Mouse (Mus musculus): ENCODE measurements at regions not wholly inside any gene's neighbourhood (a gene's known extent, or its start where the extent isn't known, plus 50 kb on each side); places are given as distances from the start of the nearest gene placed in this dataset.
A peak's percentile ranks its signal among the peaks of the same experiment; 100 is the strongest.

DNA sequence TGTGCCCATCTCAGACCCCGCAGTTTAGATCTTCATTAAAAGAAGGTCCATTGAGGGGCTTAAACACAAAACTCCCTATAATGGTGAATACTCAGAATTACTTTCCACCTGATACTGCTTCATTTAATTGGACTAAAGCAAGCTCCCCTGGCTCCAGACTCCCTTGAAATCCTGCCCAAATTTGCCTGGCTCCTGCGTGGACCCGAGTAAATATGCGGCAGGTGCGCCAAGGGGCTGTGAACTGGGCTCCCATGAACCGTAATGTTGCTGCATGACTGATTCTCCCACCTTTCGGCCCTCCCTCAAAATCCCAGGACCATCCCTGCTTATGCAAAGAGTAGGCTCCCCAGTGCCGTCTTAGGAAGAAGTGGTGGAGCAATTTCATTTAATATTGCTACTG lies 573.7 kb downstream of the Ccdc171 start:
- no peak for DNase-seq (ENCODE audit: extremely low read depth, low read depth, low spot score)
- H3K27ac ChIP-seq (replicated peaks; ENCODE audit: insufficient read depth, low read depth, low read length), result no peak overlapping the region
- peaks cover 6% of the 10 kb centered on the region for H3K4me1 ChIP-seq (ENCODE audit: control insufficient read depth, insufficient read depth, low read length)
- no peaks in the 10 kb centered on the region for H3K36me3 ChIP-seq (ENCODE audit: control insufficient read depth, insufficient read depth, low read length)
- H3K4me3 ChIP-seq (ENCODE audit: insufficient read depth, low read depth, low read length), result no peak overlapping the region
- TF ChIP-seq POLR2A (IDR thresholded peaks at IDR 0.05; ENCODE audit: extremely low read depth, insufficient read depth, low read length) (no peak), CTCF (IDR thresholded peaks at IDR 0.05; ENCODE audit: low read depth, low read length) (no peak)
- 92% methylated on average over 8 of the region's 8 CpGs for WGBS
- H3K79me2 ChIP-seq (ENCODE audit: control insufficient read depth, insufficient read depth, low read length), result no peaks in the 10 kb centered on the region
- no peak overlapping the region for H3K9ac ChIP-seq (ENCODE audit: low read depth, low read length)
- no peaks in the 10 kb centered on the region for H3K27me3 ChIP-seq (ENCODE audit: control insufficient read depth, insufficient read depth, low read length)

DNA sequence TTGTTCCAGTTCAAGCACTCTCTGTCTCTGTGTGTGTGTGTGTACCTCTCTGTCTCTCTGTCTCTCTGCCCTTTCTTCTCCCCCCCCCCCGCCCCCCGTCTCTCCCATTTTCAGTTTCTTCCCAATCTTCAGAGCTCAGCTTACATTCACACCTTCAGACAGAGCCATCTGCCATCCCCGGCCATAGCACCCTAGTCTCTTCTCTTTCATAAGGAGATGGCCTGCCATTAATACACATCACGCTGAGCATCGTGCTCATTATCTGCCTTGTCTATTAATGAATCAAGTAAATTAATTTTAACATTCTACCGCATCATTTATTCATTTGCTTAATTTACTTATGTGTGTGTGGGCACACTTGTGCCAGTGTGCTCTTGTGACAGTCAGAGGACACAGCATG lies 573.2 kb downstream of the Bnc2 start:
- TF ChIP-seq CTCF (IDR thresholded peaks at IDR 0.05; ENCODE audit: low read depth, low read length), result no peak
- TF ChIP-seq POLR2A (IDR thresholded peaks at IDR 0.05; ENCODE audit: extremely low read depth, insufficient read depth, low read length), result no peak
- no peak overlapping the region for H3K27ac ChIP-seq (replicated peaks; ENCODE audit: insufficient read depth, low read depth, low read length)
- H3K4me3 ChIP-seq (ENCODE audit: insufficient read depth, low read depth, low read length), result no peak overlapping the region
- H3K9ac ChIP-seq (ENCODE audit: low read depth, low read length), result no peak overlapping the region
- no peak for DNase-seq (ENCODE audit: extremely low read depth, low read depth, low spot score)
- 97% methylated on average over 6 of the region's 6 CpGs for WGBS
- H3K4me1 ChIP-seq (ENCODE audit: control insufficient read depth, insufficient read depth, low read length), result peaks cover 6% of the 10 kb centered on the region
- H3K79me2 ChIP-seq (ENCODE audit: control insufficient read depth, insufficient read depth, low read length), result no peaks in the 10 kb centered on the region
- no peaks in the 10 kb centered on the region for H3K36me3 ChIP-seq (ENCODE audit: control insufficient read depth, insufficient read depth, low read length)
- no peaks in the 10 kb centered on the region for H3K27me3 ChIP-seq (ENCODE audit: control insufficient read depth, insufficient read depth, low read length)

DNA sequence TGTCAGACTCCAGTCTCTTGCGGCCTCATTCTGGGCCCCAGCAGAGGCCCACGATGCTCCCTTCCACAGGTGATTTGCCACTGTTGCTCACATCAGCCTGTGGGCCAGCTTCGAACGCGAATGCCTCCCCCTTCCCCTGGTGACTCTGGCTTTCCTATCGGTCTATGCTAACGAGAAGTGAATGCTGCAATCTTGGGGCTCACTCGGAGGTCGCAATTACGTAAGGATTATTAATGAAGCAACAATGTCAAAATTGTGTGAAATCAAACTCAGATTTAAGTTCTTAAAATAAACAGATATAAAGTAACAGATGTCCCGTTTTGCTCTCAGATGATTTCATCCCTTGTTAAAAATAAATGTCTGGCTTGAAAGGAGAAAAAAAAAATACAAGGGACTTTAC lies 572.3 kb downstream of the Bnc2 start:
- no peak overlapping the region for H3K4me3 ChIP-seq (ENCODE audit: insufficient read depth, low read depth, low read length)
- H3K4me1 ChIP-seq (ENCODE audit: control insufficient read depth, insufficient read depth, low read length), result peaks cover 6% of the 10 kb centered on the region
- H3K9ac ChIP-seq (ENCODE audit: low read depth, low read length), result no peak overlapping the region
- H3K36me3 ChIP-seq (ENCODE audit: control insufficient read depth, insufficient read depth, low read length), result no peaks in the 10 kb centered on the region
- H3K27ac ChIP-seq (replicated peaks; ENCODE audit: insufficient read depth, low read depth, low read length), result no peak overlapping the region
- no peak for DNase-seq (ENCODE audit: extremely low read depth, low read depth, low spot score)
- no peaks in the 10 kb centered on the region for H3K79me2 ChIP-seq (ENCODE audit: control insufficient read depth, insufficient read depth, low read length)
- no peaks in the 10 kb centered on the region for H3K27me3 ChIP-seq (ENCODE audit: control insufficient read depth, insufficient read depth, low read length)
- TF ChIP-seq POLR2A (IDR thresholded peaks at IDR 0.05; ENCODE audit: extremely low read depth, insufficient read depth, low read length), result no peak
- no peak for TF ChIP-seq CTCF (IDR thresholded peaks at IDR 0.05; ENCODE audit: low read depth, low read length)
- WGBS, result 32% methylated on average over 11 of the region's 11 CpGs

DNA sequence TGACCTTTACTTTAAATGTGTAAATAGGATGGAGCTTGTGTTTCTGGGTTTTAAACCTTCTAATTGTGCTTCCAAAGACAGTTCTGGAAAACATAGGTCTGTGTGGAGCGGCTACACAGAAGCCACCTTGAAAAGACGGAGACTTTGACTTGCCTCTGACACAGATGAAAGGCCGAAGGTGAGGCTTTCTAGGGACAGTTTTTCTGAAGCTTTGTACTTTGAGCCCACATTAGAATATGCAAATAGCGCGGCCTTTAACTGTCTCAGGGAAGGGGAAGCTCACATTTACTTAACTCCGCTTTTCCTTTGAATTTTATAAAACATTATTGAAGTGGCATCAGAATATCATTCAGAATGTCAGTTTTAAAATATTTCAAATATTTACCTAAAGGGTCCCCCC lies 566.5 kb downstream of the Bnc2 start:
- H3K9ac ChIP-seq (ENCODE audit: low read depth, low read length), result no peak overlapping the region
- peak; percentile 88 for DNase-seq (ENCODE audit: extremely low read depth, low read depth, low spot score)
- no peaks in the 10 kb centered on the region for H3K36me3 ChIP-seq (ENCODE audit: control insufficient read depth, insufficient read depth, low read length)
- no peak overlapping the region; the same call in 1 of the 2 replicates for H3K27ac ChIP-seq (replicated peaks; ENCODE audit: insufficient read depth, low read depth, low read length)
- peaks cover 2% of the 10 kb centered on the region; the same call in 1 of the 2 replicates for H3K4me1 ChIP-seq (ENCODE audit: control insufficient read depth, insufficient read depth, low read length)
- WGBS, result 22% methylated on average over 6 of the region's 6 CpGs
- H3K79me2 ChIP-seq (ENCODE audit: control insufficient read depth, insufficient read depth, low read length), result no peaks in the 10 kb centered on the region
- no peaks in the 10 kb centered on the region for H3K27me3 ChIP-seq (ENCODE audit: control insufficient read depth, insufficient read depth, low read length)
- TF ChIP-seq POLR2A (IDR thresholded peaks at IDR 0.05; ENCODE audit: extremely low read depth, insufficient read depth, low read length) (no peak), CTCF (IDR thresholded peaks at IDR 0.05; ENCODE audit: low read depth, low read length) (no peak)
- no peak overlapping the region for H3K4me3 ChIP-seq (ENCODE audit: insufficient read depth, low read depth, low read length)

DNA sequence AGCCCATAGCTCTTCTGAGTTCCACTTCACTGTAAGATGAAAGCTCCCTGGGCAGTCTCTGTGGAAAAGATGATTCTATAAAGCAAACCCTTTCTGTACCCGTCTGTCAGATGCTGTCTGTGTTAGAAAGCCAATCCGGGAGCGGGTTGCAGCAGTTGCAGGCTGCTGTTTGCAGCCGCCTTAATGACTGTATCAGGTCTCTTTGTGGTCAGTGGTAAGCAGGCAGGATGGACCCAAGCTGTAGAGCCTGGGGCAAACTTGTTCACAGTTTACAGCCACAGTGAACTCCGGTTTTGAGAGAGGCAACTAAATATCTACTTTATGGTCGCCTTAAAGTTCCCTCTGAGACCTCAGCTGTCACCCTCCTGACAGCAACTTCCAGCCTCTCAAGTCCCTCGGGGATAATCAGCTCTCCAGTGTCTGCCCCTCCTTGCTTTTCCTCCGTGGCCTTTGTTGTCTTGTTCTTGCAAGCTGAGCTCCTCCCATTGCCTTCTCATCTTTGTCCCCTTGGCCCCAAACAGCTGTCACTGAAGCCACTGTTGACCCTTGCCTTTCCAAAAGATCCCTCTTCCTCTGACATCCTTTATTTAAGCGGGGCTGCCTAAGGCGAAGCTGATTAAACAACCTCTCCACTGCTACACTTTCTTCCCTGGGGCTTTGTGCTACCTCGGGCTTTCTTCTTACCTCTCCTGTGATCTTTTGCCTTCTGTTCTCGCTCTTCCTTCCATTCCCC lies 565.1 kb downstream of the Bnc2 start:
- peak; percentile 63 for DNase-seq (ENCODE audit: extremely low read depth, low read depth, low spot score)
- H3K9ac ChIP-seq (ENCODE audit: low read depth, low read length), result no peak overlapping the region
- H3K27ac ChIP-seq (replicated peaks; ENCODE audit: insufficient read depth, low read depth, low read length), result no peak overlapping the region
- no peaks in the 10 kb centered on the region for H3K79me2 ChIP-seq (ENCODE audit: control insufficient read depth, insufficient read depth, low read length)
- H3K4me3 ChIP-seq (ENCODE audit: insufficient read depth, low read depth, low read length), result no peak overlapping the region
- 55% methylated on average over 12 of the region's 12 CpGs for WGBS
- no peaks in the 10 kb centered on the region for H3K36me3 ChIP-seq (ENCODE audit: control insufficient read depth, insufficient read depth, low read length)
- H3K27me3 ChIP-seq (ENCODE audit: control insufficient read depth, insufficient read depth, low read length), result no peaks in the 10 kb centered on the region
- H3K4me1 ChIP-seq (ENCODE audit: control insufficient read depth, insufficient read depth, low read length), result peaks cover 2% of the 10 kb centered on the region; the same call in 1 of the 2 replicates
- TF ChIP-seq CTCF (IDR thresholded peaks at IDR 0.05; ENCODE audit: low read depth, low read length) (no peak), POLR2A (IDR thresholded peaks at IDR 0.05; ENCODE audit: extremely low read depth, insufficient read depth, low read length) (no peak)

Data from liver, adult 2 months (tissue).